Mouse (Mus musculus) bone marrow, adult 2 months (tissue): Measurements from ENCODE around the gene Nrp2.

Experiments used
- CTCF ChIP-seq: fragments of 200-500 bp; IDR thresholded peaks from 2 replicates; pipeline ENCODE4 v1.5.1; 2011; ENCODE audit warnings: low read length, control low read depth; ENCODE audit not compliant: control insufficient read depth, insufficient read depth
- POLR2A ChIP-seq: fragments of 200-500 bp; IDR thresholded peaks from 2 replicates; pipeline ENCODE4 v1.6.1; 2011; ENCODE audit warnings: low read depth, mild to moderate bottlenecking, control low read depth, low read length, borderline replicate concordance; ENCODE audit not compliant: control insufficient read depth

- TF ChIP-seq CTCF (no peak), POLR2A (no peak)
These were observed 60.7 kb downstream of the Nrp2 start for GRCm38 (mm10) chr1:62763779-62764178.
